In genomic region chr7:40936617-40937212, GRCm38 (mm10) we compare ENCODE assay signal across 20 mouse cellular contexts. TPM values are rescaled to one million over a fixed set of nuclear protein-coding genes. Genes with fewer than 3 reads are reported as not detected.
DNase-seq lines count a peak whose midpoint lies in the region; ATAC-seq lines count a peak whose summit lies in the region.
"Had no signal": no experiment of that assay in that cellular context is flagged by ENCODE, and none has a peak within 500 bp of the region (broad histone marks: within the 10 kb centered on the region; RNA-seq: fewer than 3 reads in every experiment).

No protein-coding gene starts in this region.

- no peak overlapping the region for H3K27ac ChIP-seq in forebrain, embryonic 16.5 days (ENCODE audit: low read length)
- H3K27ac ChIP-seq in forebrain, embryonic 15.5 days (replicated peaks), result no peak overlapping the region
- no peak overlapping the region for H3K27ac ChIP-seq in hindbrain, embryonic 13.5 days
- no peak overlapping the region for H3K27ac ChIP-seq in hindbrain, embryonic 16.5 days (ENCODE audit: low read depth, low read length)
- H3K27ac ChIP-seq in midbrain, embryonic 16.5 days (ENCODE audit: low read length), result no peak overlapping the region
- H3K27ac ChIP-seq: embryonic facial prominence, embryonic 12.5 days; forebrain, embryonic 12.5 days; gastrocnemius, adult 2 months; intestine, embryonic 15.5 days had no signal

- no peak overlapping the region for H3K4me3 ChIP-seq in forebrain, embryonic 16.5 days (replicated peaks; ENCODE audit: low read length)
- no peak overlapping the region for H3K4me3 ChIP-seq in forebrain, embryonic 15.5 days
- H3K4me3 ChIP-seq in hindbrain, embryonic 13.5 days, result no peak overlapping the region
- no peak overlapping the region for H3K4me3 ChIP-seq in hindbrain, embryonic 16.5 days (ENCODE audit: low read length)
- no peak overlapping the region for H3K4me3 ChIP-seq in midbrain, embryonic 16.5 days (ENCODE audit: low read depth, low read length)
- H3K4me3 ChIP-seq: embryonic facial prominence, embryonic 12.5 days; forebrain, embryonic 12.5 days; gastrocnemius, adult 2 months; intestine, embryonic 15.5 days had no signal

- no peaks in the 10 kb centered on the region for H3K36me3 ChIP-seq in forebrain, embryonic 16.5 days (ENCODE audit: control insufficient read depth, insufficient read depth)
- no peaks in the 10 kb centered on the region for H3K36me3 ChIP-seq in forebrain, embryonic 15.5 days
- peaks cover 7% of the 10 kb centered on the region for H3K36me3 ChIP-seq in hindbrain, embryonic 13.5 days
- H3K36me3 ChIP-seq in hindbrain, embryonic 16.5 days (ENCODE audit: control insufficient read depth, insufficient read depth, low read length), result 0 out of 2 replicates have a peak, but pooled peaks cover 3% of the 10 kb centered on the region
- no peaks in the 10 kb centered on the region; the same call in 1 of the 2 replicates for H3K36me3 ChIP-seq in midbrain, embryonic 16.5 days (ENCODE audit: control insufficient read depth, insufficient read depth, low read length)
- H3K36me3 ChIP-seq: embryonic facial prominence, embryonic 12.5 days; forebrain, embryonic 12.5 days; intestine, embryonic 15.5 days had no signal

- peak; percentile 2 for DNase-seq in mesoderm, embryonic 11.5 days (ENCODE audit: low read depth, low spot score)
- no peak for DNase-seq in cerebellum, adult 9-10 months
- DNase-seq: adrenal gland, postnatal 14 days; cerebellum, adult 2 months; cerebellum, postnatal 14 days; embryo, embryonic 11 days; gastrocnemius, adult 2 months; gastrocnemius, postnatal 25 days; heart, postnatal 10 days; heart, postnatal 4 days had no signal

- H3K27me3 ChIP-seq in forebrain, embryonic 16.5 days (replicated peaks; ENCODE audit: control insufficient read depth, insufficient read depth, low read length), result no peaks in the 10 kb centered on the region
- no peaks in the 10 kb centered on the region for H3K27me3 ChIP-seq in forebrain, embryonic 15.5 days
- no peaks in the 10 kb centered on the region for H3K27me3 ChIP-seq in hindbrain, embryonic 13.5 days
- no peaks in the 10 kb centered on the region for H3K27me3 ChIP-seq in hindbrain, embryonic 16.5 days (replicated peaks; ENCODE audit: control insufficient read depth, insufficient read depth, low read length)
- H3K27me3 ChIP-seq in midbrain, embryonic 16.5 days (ENCODE audit: control insufficient read depth, insufficient read depth, low read depth, low read length), result no peaks in the 10 kb centered on the region
- H3K27me3 ChIP-seq: embryonic facial prominence, embryonic 12.5 days; forebrain, embryonic 12.5 days; intestine, embryonic 15.5 days had no signal

- no peak overlapping the region for H3K4me2 ChIP-seq in forebrain, embryonic 16.5 days (ENCODE audit: low read length)
- no peak overlapping the region for H3K4me2 ChIP-seq in forebrain, embryonic 15.5 days (replicated peaks)
- H3K4me2 ChIP-seq in hindbrain, embryonic 13.5 days, result no peak overlapping the region
- no peak overlapping the region for H3K4me2 ChIP-seq in hindbrain, embryonic 16.5 days (ENCODE audit: low read length)
- H3K4me2 ChIP-seq in midbrain, embryonic 16.5 days (ENCODE audit: low read length), result no peak overlapping the region
- H3K4me2 ChIP-seq: embryonic facial prominence, embryonic 12.5 days; forebrain, embryonic 12.5 days; intestine, embryonic 15.5 days had no signal

- 59% methylated on average over 4 of the region's 4 CpGs for WGBS in forebrain, embryonic 16.5 days
- 45% methylated on average over 4 of the region's 4 CpGs for WGBS in forebrain, embryonic 15.5 days
- WGBS in hindbrain, embryonic 13.5 days, result 45% methylated on average over 4 of the region's 4 CpGs
- 41% methylated on average over 4 of the region's 4 CpGs for WGBS in hindbrain, embryonic 16.5 days
- 38% methylated on average over 4 of the region's 4 CpGs for WGBS in midbrain, embryonic 16.5 days

- H3K9me3 ChIP-seq in forebrain, embryonic 16.5 days (ENCODE audit: control insufficient read depth, low read length), result no peaks in the 10 kb centered on the region
- H3K9me3 ChIP-seq in forebrain, embryonic 15.5 days, result no peaks in the 10 kb centered on the region
- no peaks in the 10 kb centered on the region for H3K9me3 ChIP-seq in hindbrain, embryonic 13.5 days
- no peaks in the 10 kb centered on the region for H3K9me3 ChIP-seq in hindbrain, embryonic 16.5 days (ENCODE audit: control insufficient read depth, low read length)
- H3K9me3 ChIP-seq in midbrain, embryonic 16.5 days (replicated peaks; ENCODE audit: control insufficient read depth, low read length, poor library complexity, severe bottlenecking), result no peaks in the 10 kb centered on the region
- H3K9me3 ChIP-seq: embryonic facial prominence, embryonic 12.5 days; forebrain, embryonic 12.5 days; intestine, embryonic 15.5 days had no signal

- H3K9ac ChIP-seq in forebrain, embryonic 16.5 days (replicated peaks; ENCODE audit: low read depth, low read length), result no peak overlapping the region
- H3K9ac ChIP-seq in forebrain, embryonic 15.5 days (replicated peaks), result no peak overlapping the region
- H3K9ac ChIP-seq in hindbrain, embryonic 13.5 days, result no peak overlapping the region
- no peak overlapping the region for H3K9ac ChIP-seq in hindbrain, embryonic 16.5 days (ENCODE audit: low read depth, low read length)
- H3K9ac ChIP-seq in midbrain, embryonic 16.5 days (ENCODE audit: low read depth, low read length), result no peak overlapping the region
- H3K9ac ChIP-seq: embryonic facial prominence, embryonic 12.5 days; forebrain, embryonic 12.5 days; intestine, embryonic 15.5 days had no signal

- 0 out of 2 replicates have a peak, but pooled peaks have one; percentile 10 for ATAC-seq in forebrain, embryonic 16.5 days
- no peak for ATAC-seq in forebrain, embryonic 15.5 days (replicated peaks)
- ATAC-seq in hindbrain, embryonic 13.5 days (ENCODE audit: low FRiP score), result peak; percentile 52
- ATAC-seq in hindbrain, embryonic 16.5 days, result no peak
- peak; percentile 66 for ATAC-seq in midbrain, embryonic 16.5 days
- ATAC-seq: intestine, embryonic 15.5 days had no signal

- no peaks in the 10 kb centered on the region for H3K4me1 ChIP-seq in forebrain, embryonic 16.5 days (replicated peaks; ENCODE audit: control insufficient read depth, insufficient read depth, low read length)
- no peaks in the 10 kb centered on the region for H3K4me1 ChIP-seq in forebrain, embryonic 15.5 days
- no peaks in the 10 kb centered on the region; the same call in 1 of the 2 replicates for H3K4me1 ChIP-seq in hindbrain, embryonic 13.5 days (replicated peaks)
- no peaks in the 10 kb centered on the region for H3K4me1 ChIP-seq in hindbrain, embryonic 16.5 days (ENCODE audit: control insufficient read depth, insufficient read depth, low read depth, low read length)
- no peaks in the 10 kb centered on the region for H3K4me1 ChIP-seq in midbrain, embryonic 16.5 days (ENCODE audit: control insufficient read depth, insufficient read depth, low read length)
- H3K4me1 ChIP-seq: embryonic facial prominence, embryonic 12.5 days; forebrain, embryonic 12.5 days; intestine, embryonic 15.5 days had no signal

RNA-seq across cellular contexts. Expression of gene Vstm2b, which starts 38.6 kb away (rescaled TPM):
- 17.8 and 18.8 TPM in 2 replicates for polyA plus RNA-seq in forebrain, embryonic 16.5 days (2015; fragmentation: Nextera tagmentation; extraction: Ambion mirVana)
- polyA plus RNA-seq in forebrain, embryonic 15.5 days (2015; fragmentation: Nextera tagmentation; extraction: Ambion mirVana), result 18.0 and 19.1 TPM in 2 replicates
- 18.2 and 21.4 TPM in 2 replicates for polyA plus RNA-seq in hindbrain, embryonic 13.5 days (2015; fragmentation: Nextera tagmentation; extraction: Ambion mirVana)
- polyA plus RNA-seq in hindbrain, embryonic 16.5 days (2015; fragmentation: Nextera tagmentation; extraction: Ambion mirVana), result 26.0 and 27.4 TPM in 2 replicates
- polyA plus RNA-seq in midbrain, embryonic 16.5 days (2015; fragmentation: Nextera tagmentation; extraction: Ambion mirVana), result 23.5 and 24.5 TPM in 2 replicates
- polyA plus RNA-seq: C2C12 had no signal

RNA-seq across cellular contexts. Expression of gene 4930433I11Rik, which starts 50.6 kb away (rescaled TPM):
- polyA plus RNA-seq in forebrain, embryonic 16.5 days (2015; fragmentation: Nextera tagmentation; extraction: Ambion mirVana), result not detected in 2 replicates
- not detected in 2 replicates for polyA plus RNA-seq in forebrain, embryonic 15.5 days (2015; fragmentation: Nextera tagmentation; extraction: Ambion mirVana)
- polyA plus RNA-seq in hindbrain, embryonic 13.5 days (2015; fragmentation: Nextera tagmentation; extraction: Ambion mirVana), result not detected in 2 replicates
- polyA plus RNA-seq in hindbrain, embryonic 16.5 days (2015; fragmentation: Nextera tagmentation; extraction: Ambion mirVana), result not detected in 2 replicates
- polyA plus RNA-seq in midbrain, embryonic 16.5 days (2015; fragmentation: Nextera tagmentation; extraction: Ambion mirVana), result not detected in 2 replicates
- polyA plus RNA-seq: C2C12; cerebellum, adult 2 months; embryonic facial prominence, embryonic 12.5 days; forebrain, embryonic 12.5 days; heart, embryonic 14.5 days; intestine, embryonic 15.5 days had no signal

Comparison
In these comparisons a context has a peak if more than half of its experiments do, and no peak if none do; other contexts are left out.
1. ATAC-seq: peak in forebrain, embryonic 16.5 days (single experiment), hindbrain, embryonic 13.5 days (single experiment) and midbrain, embryonic 16.5 days (single experiment); none in forebrain, embryonic 15.5 days (single experiment) and hindbrain, embryonic 16.5 days (single experiment).